Mouse (Mus musculus): ENCODE measurements around the gene 1700023F06Rik.

The 1700023F06Rik gene

DNA sequence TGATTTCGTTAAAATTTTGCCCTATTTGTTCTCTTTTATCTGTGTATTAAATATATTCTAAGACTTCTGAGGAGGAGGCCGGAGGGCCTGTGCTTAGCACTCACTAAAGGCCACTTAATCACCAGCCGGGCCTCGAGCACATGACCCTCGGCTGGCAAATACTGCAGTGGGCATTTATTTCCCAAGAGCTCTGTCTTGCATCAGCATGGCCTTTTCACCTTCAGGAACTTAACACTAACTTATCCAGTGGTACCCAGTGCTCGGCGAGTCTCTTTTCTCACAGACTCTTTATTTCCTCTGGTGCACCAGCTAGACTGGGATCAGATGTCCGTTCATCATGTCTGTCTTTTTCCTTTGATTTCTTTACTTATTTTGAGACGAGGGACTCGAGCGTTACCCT lies 47.6 kb downstream of the 1700023F06Rik start:
- DNase-seq = no peak

DNA sequence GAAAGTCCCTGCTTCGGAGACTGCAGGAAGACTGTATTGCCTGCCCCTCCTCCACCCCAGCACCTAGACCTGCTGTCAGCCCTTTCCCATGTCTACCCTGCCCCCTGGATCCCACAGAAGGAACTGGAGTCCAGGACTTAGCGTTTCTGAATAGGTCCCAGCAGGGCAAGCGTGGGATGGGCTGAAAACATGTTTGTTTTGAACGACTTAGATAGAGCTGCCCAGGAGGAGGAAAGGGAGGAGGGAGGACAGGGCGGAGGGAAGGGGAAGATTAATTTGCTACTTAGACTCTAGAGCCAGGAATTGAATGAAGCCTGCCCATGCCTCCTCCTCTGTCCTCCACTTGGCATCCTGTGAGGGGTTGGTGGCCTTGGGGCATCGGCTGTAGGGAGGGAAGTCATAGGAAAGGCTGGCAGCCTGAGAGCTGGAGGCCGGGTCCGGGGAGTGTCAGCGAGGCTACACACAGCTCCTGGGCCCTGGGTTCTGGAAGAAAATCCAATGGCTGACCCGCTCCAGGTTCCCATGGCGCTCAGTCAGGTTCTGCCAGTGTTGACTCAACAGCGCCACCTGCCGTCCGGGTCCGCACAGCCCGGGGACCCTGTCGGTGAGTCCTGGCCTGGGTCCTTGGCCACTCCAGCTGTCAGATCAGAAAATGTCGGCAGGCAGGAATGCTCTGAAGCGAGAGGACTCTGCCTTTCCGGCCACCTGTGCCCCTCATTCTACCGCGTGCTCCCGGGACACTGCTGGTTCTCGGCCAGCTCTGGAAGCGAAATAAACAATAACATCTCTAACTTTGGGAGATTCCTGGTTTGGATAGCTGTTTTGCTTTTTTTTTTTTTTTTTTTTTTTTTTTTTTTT lies 49.5 kb downstream of the 1700023F06Rik start:
- DNase-seq = peak; percentile 99

DNA sequence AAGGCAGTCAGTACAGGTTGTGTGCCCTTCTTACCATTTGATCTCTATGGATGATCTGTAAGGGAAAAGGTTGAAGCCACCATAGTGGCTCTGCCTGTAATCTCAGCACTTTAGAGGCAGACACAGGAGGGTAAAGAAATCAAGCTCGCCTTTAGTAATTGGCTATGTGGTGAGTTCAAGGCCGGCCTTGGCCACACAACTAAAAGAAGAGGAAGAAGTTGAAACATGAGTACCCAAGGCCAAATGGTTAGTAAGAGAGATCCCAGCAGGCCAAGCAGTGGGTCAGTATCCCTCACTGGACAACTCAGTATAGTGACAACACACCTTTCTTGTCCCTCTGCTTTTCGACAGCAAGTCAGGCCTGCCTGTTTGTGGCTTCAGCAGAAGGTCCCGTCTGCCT lies 58.6 kb downstream of the 1700023F06Rik start:
- DNase-seq = no peak

Measured in kidney, adult 18-20 months (tissue).